Mouse (Mus musculus) hindbrain, embryonic 12.5 days (tissue): ENCODE results near the gene Gnb5. TPM values are rescaled to one million over a fixed set of nuclear protein-coding genes. Genes with fewer than 3 reads are reported as not detected.

Experiments
- ATAC-seq: fragments of 200-750 bp; cut with Nextera tagmentation; 2 replicates; pipeline ENCODE4 v1.8.0; 2017; ENCODE audit warnings: moderate TSS enrichment; ENCODE audit not compliant: low FRiP score
- H3K27ac ChIP-seq: fragments of 300-500 bp; sonication (generic); 2 replicates; pipeline ENCODE4 v1.5.1; 2016; ENCODE audit warnings: mild to moderate bottlenecking
- H3K27me3 ChIP-seq: fragments of 300-500 bp; sonication (generic); 2 replicates; pipeline ENCODE4 v1.6.1; 2016; ENCODE audit warnings: mild to moderate bottlenecking
- H3K36me3 ChIP-seq: fragments of 300-500 bp; sonication (generic); 2 replicates; pipeline ENCODE4 v1.6.1; 2016; ENCODE audit warnings: mild to moderate bottlenecking
- H3K4me1 ChIP-seq: fragments of 300-500 bp; sonication (generic); 2 replicates; pipeline ENCODE4 v1.6.1; 2016
- H3K4me2 ChIP-seq: fragments of 300-500 bp; sonication (generic); replicated peaks from 2 replicates; pipeline ENCODE4 v1.6.1; 2016; ENCODE audit warnings: mild to moderate bottlenecking
- H3K4me3 ChIP-seq: fragments of 300-500 bp; sonication (generic); 2 replicates; pipeline ENCODE4 v1.5.1; 2016; ENCODE audit warnings: mild to moderate bottlenecking
- H3K9ac ChIP-seq: fragments of 300-500 bp; sonication (generic); 2 replicates; pipeline ENCODE4 v1.6.1; 2016; ENCODE audit warnings: mild to moderate bottlenecking, moderate library complexity
- H3K9me3 ChIP-seq: fragments of 300-500 bp; sonication (generic); replicated peaks from 2 replicates; pipeline ENCODE4 v1.6.1; 2016; ENCODE audit warnings: mild to moderate bottlenecking
- WGBS: fragments of 180-500 bp; shearing (Covaris S2); methylation state at CpG from one replicate; pipeline ENCODE4 v1.1.7; 2016; 5-methylcytosine and 5-hydroxymethylcytosine counted together
- polyA plus RNA-seq: library from polyadenylated mRNA; unstranded; fragments of >200 nt; fragmentation: Nextera tagmentation; extraction: Ambion mirVana; gene quantifications from 2 replicates; pipeline ENCODE4 v1.2.1, GENCODE M21; 2016

Gnb5 gene
- polyA plus RNA-seq, result 33.4 and 35.3 TPM in 2 replicates

- no peak within 1 kb of the TSS for H3K4me3 ChIP-seq
- H3K27ac ChIP-seq, result no peak within 1 kb of the TSS
- no peaks in the 10 kb centered on the region for H3K27me3 ChIP-seq
- no peaks in the 10 kb centered on the region for H3K36me3 ChIP-seq
- H3K9me3 ChIP-seq, result no peaks in the 10 kb centered on the region
- no peak within 1 kb of the TSS for H3K9ac ChIP-seq
- WGBS, result 76% methylated on average over 11 of the region's 11 CpGs
- no peak for ATAC-seq
- H3K4me2 ChIP-seq, result no peak within 1 kb of the TSS
- H3K4me1 ChIP-seq, result no peaks in the 10 kb centered on the region
Observed at GRCm38 (mm10) chr9:75306126-75306898, at the start of gene Gnb5. Gene Gnb5, plus strand, starts transcription at chr9:75306288.

GRCm38 (mm10) chr9:75258792-75259191, 47.3 kb upstream of the Gnb5 start:
- ATAC-seq, result no peak
- no peak overlapping the region for H3K27ac ChIP-seq
- H3K4me2 ChIP-seq, result no peak overlapping the region
- H3K9me3 ChIP-seq, result 0 out of 2 replicates have a peak, but pooled peaks cover 3% of the 10 kb centered on the region
- H3K4me3 ChIP-seq, result no peak overlapping the region
- no peak overlapping the region for H3K9ac ChIP-seq
- no peaks in the 10 kb centered on the region; the same call in 1 of the 2 replicates for H3K27me3 ChIP-seq
- WGBS, result 61% methylated on average over 4 of the region's 4 CpGs
- H3K36me3 ChIP-seq, result no peaks in the 10 kb centered on the region
- peaks cover 35% of the 10 kb centered on the region for H3K4me1 ChIP-seq

GRCm38 (mm10) chr9:75259656-75260055, 46.4 kb upstream of the Gnb5 start:
- no peak for ATAC-seq

GRCm38 (mm10) chr9:75261332-75261872, 44.7 kb upstream of the Gnb5 start:
- Histone ChIP-seq H3K27me3 (no peaks in the 10 kb centered on the region; the same call in 1 of the 2 replicates), H3K9me3 (0 out of 2 replicates have a peak, but pooled peaks cover 3% of the 10 kb centered on the region), H3K4me3 (no peak overlapping the region), H3K4me2 (peak overlapping the region; percentile 3), H3K4me1 (peaks cover 22% of the 10 kb centered on the region), H3K9ac (no peak overlapping the region), H3K27ac (peak overlapping the region; percentile 85), H3K36me3 (no peaks in the 10 kb centered on the region)
- 4% methylated on average over 8 of the region's 8 CpGs for WGBS
- ATAC-seq, result peak; percentile 91

More at GRCm38 (mm10) chr9:75259656-75260055, 46.4 kb upstream of the Gnb5 start:
- Histone ChIP-seq H3K4me2 (no peak overlapping the region), H3K27ac (no peak overlapping the region), H3K36me3 (no peaks in the 10 kb centered on the region), H3K9me3 (0 out of 2 replicates have a peak, but pooled peaks cover 3% of the 10 kb centered on the region), H3K27me3 (no peaks in the 10 kb centered on the region; the same call in 1 of the 2 replicates), H3K4me1 (peaks cover 27% of the 10 kb centered on the region), H3K9ac (no peak overlapping the region), H3K4me3 (no peak overlapping the region)
- WGBS, result 91% methylated on average over 4 of the region's 4 CpGs

GRCm38 (mm10) chr9:75262235-75262826, 43.8 kb upstream of the Gnb5 start:
- Histone ChIP-seq H3K36me3 (no peaks in the 10 kb centered on the region), H3K9ac (no peak overlapping the region), H3K9me3 (0 out of 2 replicates have a peak, but pooled peaks cover 3% of the 10 kb centered on the region), H3K27ac (peak overlapping the region; percentile 85; the same call in 1 of the 2 replicates), H3K4me2 (no peak overlapping the region), H3K27me3 (no peaks in the 10 kb centered on the region; the same call in 1 of the 2 replicates), H3K4me3 (no peak overlapping the region), H3K4me1 (peaks cover 20% of the 10 kb centered on the region)
- 75% methylated on average over 8 of the region's 8 CpGs for WGBS
- no peak for ATAC-seq

- no peak for ATAC-seq
- no peak overlapping the region for H3K4me3 ChIP-seq
- no peak overlapping the region for H3K4me2 ChIP-seq
- 74% methylated on average over 3 of the region's 3 CpGs for WGBS
- H3K27ac ChIP-seq, result no peak overlapping the region
- no peak overlapping the region for H3K9ac ChIP-seq
- H3K27me3 ChIP-seq, result no peaks in the 10 kb centered on the region; the same call in 1 of the 2 replicates
- 0 out of 2 replicates have a peak, but pooled peaks cover 3% of the 10 kb centered on the region for H3K9me3 ChIP-seq
- H3K4me1 ChIP-seq, result peaks cover 20% of the 10 kb centered on the region
- no peaks in the 10 kb centered on the region for H3K36me3 ChIP-seq
Observed at GRCm38 (mm10) chr9:75264008-75264718, 41.9 kb upstream of the Gnb5 start.

GRCm38 (mm10) chr9:75267147-75267546, 38.9 kb upstream of the Gnb5 start:
- Histone ChIP-seq H3K27me3 (no peaks in the 10 kb centered on the region; the same call in 1 of the 2 replicates), H3K27ac (no peak overlapping the region), H3K4me2 (no peak overlapping the region), H3K36me3 (no peaks in the 10 kb centered on the region), H3K4me1 (peaks cover 4% of the 10 kb centered on the region), H3K4me3 (no peak overlapping the region), H3K9me3 (no peaks in the 10 kb centered on the region), H3K9ac (no peak overlapping the region)
- ATAC-seq, result no peak
- WGBS, result 74% methylated on average over 6 of the region's 6 CpGs

- H3K27me3 ChIP-seq, result no peaks in the 10 kb centered on the region
- 75% methylated on average over 6 of the region's 6 CpGs for WGBS
- no peak overlapping the region for H3K4me3 ChIP-seq
- no peak overlapping the region for H3K9ac ChIP-seq
- no peaks in the 10 kb centered on the region for H3K4me1 ChIP-seq
- no peak overlapping the region for H3K4me2 ChIP-seq
- no peaks in the 10 kb centered on the region for H3K9me3 ChIP-seq
- no peaks in the 10 kb centered on the region for H3K36me3 ChIP-seq
- no peak for ATAC-seq
- no peak overlapping the region for H3K27ac ChIP-seq
Observed at GRCm38 (mm10) chr9:75270382-75270781, 35.7 kb upstream of the Gnb5 start.

GRCm38 (mm10) chr9:75271539-75271938, 34.5 kb upstream of the Gnb5 start:
- H3K36me3 ChIP-seq, result no peaks in the 10 kb centered on the region

GRCm38 (mm10) chr9:75273646-75274045, 32.4 kb upstream of the Gnb5 start:
- ATAC-seq, result no peak
- WGBS, result 71% methylated on average over 6 of the region's 6 CpGs
- no peak overlapping the region for H3K27ac ChIP-seq
- no peaks in the 10 kb centered on the region; the same call in 1 of the 2 replicates for H3K27me3 ChIP-seq
- H3K4me3 ChIP-seq, result no peak overlapping the region
- no peak overlapping the region for H3K9ac ChIP-seq
- H3K4me2 ChIP-seq, result no peak overlapping the region
- H3K9me3 ChIP-seq, result no peaks in the 10 kb centered on the region
- no peaks in the 10 kb centered on the region for H3K36me3 ChIP-seq
- H3K4me1 ChIP-seq, result peaks cover 5% of the 10 kb centered on the region; the same call in 1 of the 2 replicates

More at GRCm38 (mm10) chr9:75271539-75271938, 34.5 kb upstream of the Gnb5 start:
- H3K27me3 ChIP-seq, result no peaks in the 10 kb centered on the region; the same call in 1 of the 2 replicates
- 91% methylated on average over 8 of the region's 8 CpGs for WGBS
- ATAC-seq, result no peak
- no peak overlapping the region for H3K27ac ChIP-seq
- H3K4me1 ChIP-seq, result no peaks in the 10 kb centered on the region
- H3K9ac ChIP-seq, result no peak overlapping the region
- no peak overlapping the region for H3K4me2 ChIP-seq
- H3K4me3 ChIP-seq, result no peak overlapping the region
- no peaks in the 10 kb centered on the region for H3K9me3 ChIP-seq

GRCm38 (mm10) chr9:75274486-75274885, 31.6 kb upstream of the Gnb5 start:
- H3K27ac ChIP-seq, result no peak overlapping the region
- no peak for ATAC-seq
- no peak overlapping the region for H3K4me3 ChIP-seq
- no peaks in the 10 kb centered on the region for H3K9me3 ChIP-seq
- no peaks in the 10 kb centered on the region; the same call in 1 of the 2 replicates for H3K27me3 ChIP-seq
- H3K9ac ChIP-seq, result no peak overlapping the region
- H3K4me1 ChIP-seq, result peaks cover 5% of the 10 kb centered on the region; the same call in 1 of the 2 replicates
- H3K4me2 ChIP-seq, result no peak overlapping the region
- H3K36me3 ChIP-seq, result no peaks in the 10 kb centered on the region
- WGBS, result 93% methylated on average over 5 of the region's 5 CpGs
